Mouse (Mus musculus): ENCODE data around the gene Neurod4. TPM values are rescaled to one million over a fixed set of nuclear protein-coding genes. Genes with fewer than 3 reads are reported as not detected.

The Neurod4 gene
- total and polyA plus RNA-seq, 3 experiments, result 0.13 to 0.24 (median 0.17) TPM

GRCm38 (mm10) chr10:130244271-130244670 lies 35.8 kb downstream of the Neurod4 start:
- no peaks in the 10 kb centered on the region for H3K4me1 ChIP-seq (ENCODE audit: control insufficient read depth in 1 of 2, insufficient read depth in 2 of 2)
- no peaks in the 10 kb centered on the region for H3K36me3 ChIP-seq (replicated peaks in 1 of 2; ENCODE audit: control insufficient read depth in 1 of 2, insufficient read depth in 1 of 2, low read length in 1 of 2)
- H3K9me3 ChIP-seq (replicated peaks; ENCODE audit: low read length), result no peaks in the 10 kb centered on the region
- no peaks in the 10 kb centered on the region for H3K79me2 ChIP-seq (replicated peaks; ENCODE audit: control insufficient read depth, extremely low read depth, insufficient read depth, poor library complexity, severe bottlenecking)
- no peak overlapping the region for H3K4me3 ChIP-seq (replicated peaks in 1 of 3; ENCODE audit: low read depth in 2 of 3, low read length in 2 of 3, poor library complexity in 1 of 3)
- no peak for DNase-seq (ENCODE audit: extremely low read depth)
- no peak overlapping the region for H3K27ac ChIP-seq (ENCODE audit: insufficient read depth, low read depth)
- H3K27me3 ChIP-seq (replicated peaks), result no peaks in the 10 kb centered on the region
- H3K4me2 ChIP-seq (ENCODE audit: insufficient read depth, low read depth, poor library complexity, severe bottlenecking), result no peak overlapping the region
- no peak overlapping the region for H3K9ac ChIP-seq (ENCODE audit: insufficient read depth, low read depth)
- in situ Hi-C loops (cut with MboI; ENCODE audit: low pct_ligation_motif_present, low pct_unique_long_range_greater_than_20kb, low sequenced_read_pairs) (no loop called here), dilution Hi-C loops (cut with MboI; ENCODE audit: extremely low pct_ligation_motif_present, extremely low pct_unique_long_range_greater_than_20kb, low sequenced_read_pairs) (no loop called here)
- TF ChIP-seq MAFK (IDR thresholded peaks at IDR 0.05; ENCODE audit: insufficient replicate concordance, low read length) (no peak), SMC3 (IDR thresholded peaks at IDR 0.05; ENCODE audit: low read depth, low read length) (no peak)

DNA sequence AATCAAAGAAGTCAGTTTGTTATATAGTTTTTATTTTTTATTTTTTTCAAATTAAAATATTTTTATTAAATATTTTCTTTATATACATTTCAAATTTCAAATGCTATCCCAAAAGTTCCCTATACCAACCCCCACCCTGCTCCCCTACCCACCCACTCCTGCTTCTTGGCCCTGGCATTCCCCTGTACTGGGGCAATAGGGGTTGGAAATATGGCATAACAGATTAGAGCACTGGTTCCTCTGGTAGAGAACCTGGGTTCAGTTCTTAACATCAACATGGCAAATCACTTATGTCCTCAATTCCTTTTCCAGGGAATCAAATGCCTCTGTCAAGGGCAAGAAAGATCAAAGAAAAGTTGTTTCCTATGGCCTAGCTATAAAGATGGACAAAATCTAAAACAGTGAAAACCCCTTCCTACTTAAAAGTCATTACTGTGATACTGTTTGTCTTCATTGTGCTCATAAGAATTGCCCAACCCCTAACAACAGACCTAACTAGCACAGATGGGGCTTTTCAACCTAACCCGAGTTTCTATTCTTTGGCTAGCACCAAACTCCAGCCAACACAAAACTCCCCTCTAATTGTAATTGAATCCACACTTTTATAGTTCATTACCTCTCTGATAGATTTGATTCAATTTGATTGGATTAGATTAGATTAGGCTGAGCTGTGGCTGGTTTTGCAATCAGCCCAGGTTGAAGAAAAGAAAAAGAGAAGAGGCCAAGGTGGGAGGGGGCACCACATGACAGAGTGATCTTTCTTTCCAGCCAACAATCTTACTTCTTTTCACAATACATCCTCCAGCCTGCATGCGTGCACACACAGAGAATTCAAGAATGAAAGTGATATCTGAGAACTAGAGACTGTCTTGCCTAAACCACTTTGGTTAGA lies 41.5 kb downstream of the Neurod4 start:
- no peaks in the 10 kb centered on the region for H3K9me3 ChIP-seq (replicated peaks; ENCODE audit: low read length)
- TF ChIP-seq HCFC1 (IDR thresholded peaks at IDR 0.05; ENCODE audit: low read depth, low read length) (no peak), MXI1 (IDR thresholded peaks at IDR 0.05; ENCODE audit: low read depth, low read length) (no peak), NRF1 (IDR thresholded peaks at IDR 0.05; ENCODE audit: low read depth, low read length) (no peak), KAT2A (IDR thresholded peaks at IDR 0.05; ENCODE audit: insufficient replicate concordance, low read length) (no peak), GABPA (IDR thresholded peaks at IDR 0.05; ENCODE audit: insufficient replicate concordance, low read depth, low read length) (no peak), MAX (IDR thresholded peaks at IDR 0.05; ENCODE audit: low read length) (no peak), ZNF384 (IDR thresholded peaks at IDR 0.05; ENCODE audit: low read depth, low read length) (no peak), MAZ (IDR thresholded peaks at IDR 0.05; ENCODE audit: low read depth, low read length) (no peak)
- no peaks in the 10 kb centered on the region for H3K79me2 ChIP-seq (replicated peaks; ENCODE audit: control insufficient read depth, extremely low read depth, insufficient read depth, poor library complexity, severe bottlenecking)
- no peaks in the 10 kb centered on the region for H3K4me1 ChIP-seq (ENCODE audit: control insufficient read depth in 1 of 2, insufficient read depth in 2 of 2)
- H3K27me3 ChIP-seq (replicated peaks), result no peaks in the 10 kb centered on the region
- H3K27ac ChIP-seq (ENCODE audit: insufficient read depth, low read depth), result no peak overlapping the region
- no peak overlapping the region for H3K4me3 ChIP-seq (replicated peaks in 1 of 3; ENCODE audit: low read depth in 2 of 3, low read length in 2 of 3, poor library complexity in 1 of 3)
- H3K36me3 ChIP-seq (replicated peaks in 1 of 2; ENCODE audit: control insufficient read depth in 1 of 2, insufficient read depth in 1 of 2, low read length in 1 of 2), result no peaks in the 10 kb centered on the region
- dilution Hi-C loops (cut with MboI; ENCODE audit: extremely low pct_ligation_motif_present, extremely low pct_unique_long_range_greater_than_20kb, low sequenced_read_pairs), result no loop called here
- in situ Hi-C loops (cut with MboI; ENCODE audit: low pct_ligation_motif_present, low pct_unique_long_range_greater_than_20kb, low sequenced_read_pairs), result no loop called here
- no peak for DNase-seq (ENCODE audit: extremely low read depth)
- no peak overlapping the region for H3K4me2 ChIP-seq (ENCODE audit: insufficient read depth, low read depth, poor library complexity, severe bottlenecking)
- H3K9ac ChIP-seq (ENCODE audit: insufficient read depth, low read depth), result no peak overlapping the region

GRCm38 (mm10) chr10:130234576-130234975 lies 45.5 kb downstream of the Neurod4 start:
- dilution Hi-C loops (cut with MboI; ENCODE audit: extremely low pct_ligation_motif_present, extremely low pct_unique_long_range_greater_than_20kb, low sequenced_read_pairs), result no loop called here
- Histone ChIP-seq H3K79me2 (replicated peaks; ENCODE audit: control insufficient read depth, extremely low read depth, insufficient read depth, poor library complexity, severe bottlenecking) (no peaks in the 10 kb centered on the region), H3K9me3 (replicated peaks; ENCODE audit: low read length) (no peaks in the 10 kb centered on the region)
- no peak for TF ChIP-seq TBP (conservative IDR thresholded peaks at IDR 0.05; ENCODE audit: low read depth, low read length)
- no peak for TF ChIP-seq MXI1 (IDR thresholded peaks at IDR 0.05; ENCODE audit: low read depth, low read length)
- no peak for TF ChIP-seq TCF12 (IDR thresholded peaks at IDR 0.05; ENCODE audit: low read depth, low read length)
- no peak for TF ChIP-seq MEF2A (IDR thresholded peaks at IDR 0.05; ENCODE audit: borderline replicate concordance, low read depth, low read length)
- no peak for TF ChIP-seq CHD1 (IDR thresholded peaks at IDR 0.05; ENCODE audit: low read depth, low read length)
- TF ChIP-seq RCOR1 (conservative IDR thresholded peaks at IDR 0.05; ENCODE audit: low read depth, low read length), result no peak
- no peak for TF ChIP-seq MAX (IDR thresholded peaks at IDR 0.05; ENCODE audit: low read length)
- TF ChIP-seq JUN (IDR thresholded peaks at IDR 0.05; ENCODE audit: insufficient read depth, low read depth, low read length), result no peak
- no peak for TF ChIP-seq ZKSCAN1 (IDR thresholded peaks at IDR 0.05; ENCODE audit: borderline replicate concordance, low read depth, low read length)
- no peak for TF ChIP-seq BHLHE40 (IDR thresholded peaks at IDR 0.05; ENCODE audit: low read depth, low read length)
- TF ChIP-seq ZMIZ1 (IDR thresholded peaks at IDR 0.05; ENCODE audit: low read depth, low read length), result no peak
- TF ChIP-seq CHD2 (IDR thresholded peaks at IDR 0.05; ENCODE audit: low read length), result no peak
- no peak for TF ChIP-seq EP300 (IDR thresholded peaks at IDR 0.05; ENCODE audit: low read length)
- no peak for TF ChIP-seq HCFC1 (IDR thresholded peaks at IDR 0.05; ENCODE audit: low read depth, low read length)
- no peak for TF ChIP-seq SIN3A (IDR thresholded peaks at IDR 0.05; ENCODE audit: low read length)
- TF ChIP-seq IRF4 (IDR thresholded peaks at IDR 0.05; ENCODE audit: low read depth, low read length), result no peak
- TF ChIP-seq ZNF384 (IDR thresholded peaks at IDR 0.05; ENCODE audit: low read depth, low read length), result no peak
- TF ChIP-seq MAZ (IDR thresholded peaks at IDR 0.05; ENCODE audit: low read depth, low read length), result no peak
- no peak for TF ChIP-seq MYC (IDR thresholded peaks at IDR 0.05; ENCODE audit: low read depth, low read length)

More at GRCm38 (mm10) chr10:130234576-130234975, 45.5 kb downstream of the Neurod4 start:
- no peaks in the 10 kb centered on the region for H3K36me3 ChIP-seq (replicated peaks in 1 of 2; ENCODE audit: control insufficient read depth in 1 of 2, insufficient read depth in 1 of 2, low read length in 1 of 2)
- in situ Hi-C loops (cut with MboI; ENCODE audit: low pct_ligation_motif_present, low pct_unique_long_range_greater_than_20kb, low sequenced_read_pairs), result no loop called here
- peaks cover 0 to 7% of the 10 kb centered on the region in 2 experiments; a peak in 2 of 4 replicates for H3K4me1 ChIP-seq (ENCODE audit: control insufficient read depth in 1 of 2, insufficient read depth in 2 of 2)
- H3K27me3 ChIP-seq (replicated peaks), result no peaks in the 10 kb centered on the region
- no peak overlapping the region for H3K4me3 ChIP-seq (replicated peaks in 1 of 3; ENCODE audit: low read depth in 2 of 3, low read length in 2 of 3, poor library complexity in 1 of 3)
- DNase-seq (ENCODE audit: extremely low read depth), result no peak
- H3K9ac ChIP-seq (ENCODE audit: insufficient read depth, low read depth), result no peak overlapping the region
- H3K4me2 ChIP-seq (ENCODE audit: insufficient read depth, low read depth, poor library complexity, severe bottlenecking), result no peak overlapping the region
- H3K27ac ChIP-seq (ENCODE audit: insufficient read depth, low read depth), result no peak overlapping the region

Measured in CH12.LX (cell line).